Mouse (Mus musculus) fibroblast of lung, adult 2 months (primary cell): Measurements from ENCODE around the gene Mrpl28.
"Not testable (repeated sequence)": the region's sequence is repeated elsewhere in the genome, so short reads cannot be mapped to it uniquely, and the experiment has no call there.

ENCODE experiments used
- DNase-seq: peaks from one replicate; pipeline ENCODE4 v3.0.0-alpha.2; 2011; ENCODE audit warnings: low read depth

Mrpl28 gene

DNA sequence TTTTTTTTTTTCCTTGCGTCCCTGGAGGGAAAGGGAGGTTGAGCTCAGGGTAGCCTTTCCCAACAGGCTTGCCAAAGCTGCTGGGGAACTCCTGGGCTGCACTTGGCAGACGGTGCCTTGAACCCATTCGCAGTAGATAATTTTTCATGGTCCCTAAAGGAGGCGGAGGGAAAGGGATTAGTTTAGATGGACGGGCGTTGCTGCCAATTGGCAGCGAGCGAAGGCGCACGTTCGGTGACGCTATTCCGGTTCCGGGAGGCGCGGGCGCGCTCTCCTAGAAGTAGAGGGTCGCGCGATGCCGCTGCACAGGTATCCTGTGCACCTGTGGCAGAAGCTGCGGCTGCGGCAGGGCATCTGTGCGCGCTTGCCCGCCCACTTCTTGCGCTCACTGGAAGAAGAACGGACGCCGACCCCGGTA lies at the start of gene Mrpl28:
Mrpl28 (plus strand) TSS at position 234 of the 418 bp plus-strand sequence.
- peak; percentile 87 for DNase-seq

DNA sequence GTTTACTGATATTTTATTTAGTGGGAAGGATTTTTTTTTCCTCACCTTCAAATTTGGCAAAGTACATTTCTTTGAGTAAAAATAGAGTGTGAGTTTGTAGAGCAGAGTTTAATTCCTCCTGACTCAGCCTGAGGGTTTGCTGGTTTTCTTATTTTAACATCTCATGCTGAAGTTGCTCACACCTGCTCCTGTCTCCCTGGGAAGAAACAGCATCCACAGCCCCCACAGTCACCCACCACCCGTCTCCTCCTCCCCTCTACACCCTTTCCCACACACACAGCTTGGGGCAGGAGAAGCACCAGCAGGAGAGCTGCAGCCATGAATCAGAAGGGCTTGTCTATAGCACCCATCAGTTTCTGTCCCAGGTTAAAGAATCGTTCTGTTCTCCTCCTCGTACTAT lies 48.1 kb upstream of the Mrpl28 start:
- DNase-seq, result no peak

DNA sequence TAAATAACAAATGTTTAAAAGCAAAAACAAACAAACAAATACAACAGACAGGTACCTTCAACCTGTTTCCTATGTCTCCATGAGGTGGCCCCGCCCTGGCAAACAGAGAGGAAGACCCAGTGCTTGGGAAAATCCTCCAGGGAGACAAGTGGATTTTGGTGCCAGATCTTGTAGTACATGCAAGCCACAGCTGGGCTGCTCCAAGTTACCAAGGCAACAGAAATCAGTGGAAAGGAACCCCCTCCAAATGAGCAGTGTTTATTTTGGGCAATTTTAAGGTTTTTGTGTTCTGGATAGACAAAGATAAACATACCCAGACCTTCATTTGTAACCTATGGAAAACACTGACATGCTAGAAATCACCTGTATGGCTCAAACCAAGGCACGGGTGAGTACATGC lies 44.4 kb upstream of the Mrpl28 start:
- no peak for DNase-seq

DNA sequence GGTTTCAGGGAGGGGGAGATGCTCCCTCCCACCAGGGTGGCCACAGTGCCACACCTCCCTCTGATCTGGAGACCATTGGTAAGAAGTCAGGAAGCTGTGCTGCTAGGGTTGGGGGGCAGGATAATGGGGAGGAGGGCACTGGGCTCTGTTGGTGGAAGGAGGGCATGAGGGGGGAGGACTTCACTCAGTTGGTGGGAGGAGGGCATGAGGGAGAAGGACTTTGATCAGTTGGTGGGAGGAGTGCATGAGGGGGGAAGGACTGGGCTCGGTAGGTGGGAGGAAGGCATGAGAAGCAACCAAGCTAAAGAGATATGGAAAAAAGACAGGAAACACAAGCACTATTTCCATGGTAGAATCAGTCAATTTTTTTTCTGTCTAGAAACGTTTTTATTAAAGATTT lies 42.4 kb upstream of the Mrpl28 start:
- DNase-seq, result no peak

DNA sequence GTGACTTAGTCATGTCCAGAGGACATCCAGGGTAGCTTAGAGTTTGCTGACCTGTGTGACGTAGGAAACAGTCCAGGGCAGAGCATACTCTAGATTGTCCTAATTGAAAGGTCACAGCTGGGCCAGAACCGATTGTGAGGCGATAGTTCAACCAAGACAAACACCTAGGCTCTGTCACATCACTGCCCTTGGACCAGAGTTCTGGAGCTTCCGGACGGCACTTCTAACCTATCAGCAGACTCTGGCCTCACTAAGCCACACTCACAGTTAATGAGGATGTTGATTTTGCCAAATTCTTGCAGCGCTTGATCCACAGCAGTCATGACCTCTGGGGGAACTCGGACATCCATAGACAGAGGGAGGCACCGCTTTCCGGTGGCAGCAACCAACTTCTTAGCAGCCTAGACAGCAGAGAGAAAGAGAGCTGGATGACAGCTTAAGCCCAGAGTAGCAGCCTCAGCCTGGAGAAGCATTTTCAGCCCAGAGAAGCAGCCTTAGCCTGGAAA lies 36.2 kb upstream of the Mrpl28 start:
- DNase-seq, result no peak

DNA sequence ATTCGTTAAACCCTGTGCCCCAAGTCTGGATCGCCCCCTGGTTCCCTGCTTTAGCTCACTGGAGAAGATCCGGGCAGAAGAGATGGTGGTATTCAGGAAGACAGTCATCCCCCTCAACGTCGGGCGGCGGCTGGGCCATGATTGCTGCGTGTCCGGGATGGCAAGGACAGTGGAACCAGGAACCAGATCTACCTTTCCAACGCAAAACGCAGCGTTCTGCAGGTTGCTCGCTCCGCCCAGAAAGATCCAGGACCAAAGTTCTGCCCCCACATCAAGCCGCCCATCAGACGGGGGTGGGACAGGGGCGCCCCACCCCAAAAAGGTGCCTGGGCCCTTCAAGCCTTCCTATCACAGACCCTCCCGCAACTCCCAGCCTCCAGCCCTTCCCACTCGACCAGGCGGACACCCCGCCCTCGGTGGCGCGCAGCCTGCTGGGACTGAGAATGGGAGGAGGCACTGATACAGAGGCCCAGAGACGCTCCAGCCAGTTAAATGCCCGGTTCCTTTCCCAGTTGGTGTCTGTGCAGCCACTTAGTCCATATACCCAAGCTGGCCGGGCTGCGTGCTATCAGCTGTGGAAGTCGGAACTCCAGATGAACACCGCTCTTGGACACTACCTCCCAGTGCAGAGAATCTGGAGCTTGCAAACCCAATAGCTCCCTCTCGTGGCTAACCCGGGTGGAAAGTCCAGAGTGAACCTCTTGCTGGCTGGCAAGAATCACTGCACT lies 33.2 kb upstream of the Mrpl28 start, which contains the start of gene Decr2:
Decr2 (minus strand) TSS at position 433 of the 728 bp plus-strand sequence.
- DNase-seq, result peak; percentile 81

DNA sequence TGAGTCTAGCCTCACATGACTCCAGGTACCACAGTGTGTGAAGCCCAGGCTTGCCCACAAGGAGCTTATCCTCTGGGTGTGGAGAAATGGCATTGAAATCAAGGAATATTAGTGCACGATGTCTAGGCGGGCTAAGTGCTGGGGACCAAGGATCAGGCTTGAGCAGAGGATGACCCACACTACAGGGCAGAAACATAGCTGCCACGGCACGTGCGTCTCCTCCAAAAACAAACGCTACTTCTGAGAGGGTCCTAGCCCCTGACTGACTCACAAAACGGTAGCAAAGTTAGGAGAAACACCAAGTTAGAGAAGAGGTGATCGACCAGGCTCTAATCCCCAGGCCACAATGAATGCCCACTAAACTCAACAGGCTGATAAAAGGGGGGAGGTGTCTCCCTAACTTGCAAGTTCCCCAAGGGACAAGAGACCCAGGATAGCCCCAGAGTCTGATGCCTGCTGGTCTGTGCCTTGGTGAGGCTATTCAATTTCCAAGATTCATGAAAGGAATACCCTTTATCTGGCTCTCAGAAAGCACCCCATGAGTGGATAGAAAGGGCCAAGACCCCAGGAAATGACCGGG lies 28.7 kb upstream of the Mrpl28 start:
- no peak for DNase-seq

DNA sequence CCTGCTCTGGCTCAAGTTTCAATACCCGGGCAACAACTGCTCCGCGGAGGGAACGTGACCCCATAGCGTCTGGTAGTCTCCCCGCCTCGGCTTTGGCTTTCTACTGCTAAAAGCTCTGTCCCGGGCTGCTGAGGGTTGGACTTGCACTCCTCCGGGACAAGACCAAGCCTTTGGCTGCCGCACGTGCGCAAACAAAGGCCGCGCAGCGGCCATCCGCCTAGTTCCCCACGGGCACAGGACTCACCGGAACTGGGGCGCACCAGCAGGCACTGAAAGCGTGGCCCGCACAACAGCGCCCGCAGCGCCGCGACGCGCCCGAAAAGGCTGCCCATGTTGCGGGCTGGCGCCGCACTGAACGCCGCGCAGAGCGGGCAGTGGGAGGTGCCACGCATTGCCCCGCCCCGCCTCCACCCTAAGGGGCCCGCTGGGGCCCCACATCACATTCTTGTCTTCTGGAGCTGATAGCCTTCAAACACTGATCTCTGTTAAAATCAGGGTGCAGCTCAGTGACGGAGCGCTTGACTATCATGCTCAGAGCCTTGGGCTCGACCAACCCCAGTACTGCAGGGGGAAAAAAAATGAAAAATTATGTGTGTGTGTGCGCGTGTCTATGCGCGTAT lies 28.1 kb upstream of the Mrpl28 start, which contains the start of gene Nme4:
Nme4 (minus strand) TSS at position 482 of the 620 bp plus-strand sequence.
- DNase-seq, result no peak

DNA sequence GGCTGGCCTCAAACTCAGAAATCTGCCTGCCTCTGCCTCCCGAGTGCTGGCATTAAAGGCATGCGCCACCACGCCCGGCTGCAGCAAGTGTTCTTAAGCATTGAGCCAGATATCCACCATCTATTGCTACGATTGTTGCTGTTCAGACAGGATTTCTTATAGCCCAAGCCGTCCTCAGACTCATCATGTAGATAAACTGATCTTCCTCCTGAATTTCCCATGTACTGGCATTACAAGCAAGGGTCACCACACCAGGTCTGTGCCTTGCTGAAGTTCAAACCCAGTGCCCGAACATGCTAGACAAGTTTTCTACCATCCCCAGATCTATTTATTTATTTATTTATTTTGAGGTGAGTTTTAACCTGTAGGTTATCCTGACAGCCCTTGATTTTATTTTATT lies 24.8 kb upstream of the Mrpl28 start:
- no peak for DNase-seq

DNA sequence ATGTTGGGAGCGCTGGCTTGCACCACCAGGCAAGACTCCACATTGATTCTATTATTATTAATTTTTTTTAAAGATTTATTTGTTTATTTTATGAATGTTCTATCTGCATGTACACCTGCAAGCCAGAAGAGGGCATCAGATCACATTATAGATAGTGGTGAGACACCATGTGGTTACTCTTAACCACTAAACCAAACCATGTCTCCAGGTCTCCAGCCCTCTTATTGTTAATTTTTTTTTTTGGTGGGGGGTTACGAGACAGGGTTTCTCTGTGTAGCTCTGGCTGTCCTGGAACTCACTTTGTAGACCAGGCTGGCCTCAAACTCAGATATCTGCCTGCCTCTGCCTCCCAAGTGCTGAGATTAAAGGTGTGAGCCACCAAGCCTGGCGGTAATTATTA lies 24.0 kb upstream of the Mrpl28 start:
- DNase-seq, result not testable (repeated sequence)

DNA sequence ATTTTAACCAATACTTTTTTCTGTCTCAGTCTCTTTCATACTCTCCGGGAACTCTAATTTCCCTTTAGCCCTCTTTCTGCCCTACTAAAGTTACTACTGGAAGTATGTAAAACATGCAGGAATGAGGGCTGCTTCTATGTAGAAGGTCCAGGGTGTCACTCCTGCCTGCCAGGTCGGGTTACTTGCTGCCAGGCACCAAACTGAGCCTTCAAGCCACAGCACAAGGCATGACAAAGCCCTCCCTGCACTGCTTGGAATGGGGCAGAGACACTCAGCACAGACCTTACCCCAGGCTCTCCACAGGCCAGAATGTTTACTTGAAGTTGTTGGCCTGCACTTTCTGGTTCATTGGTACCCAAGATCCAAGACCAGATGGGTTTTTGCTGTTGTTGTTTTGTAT lies 23.1 kb upstream of the Mrpl28 start:
- DNase-seq, result no peak

DNA sequence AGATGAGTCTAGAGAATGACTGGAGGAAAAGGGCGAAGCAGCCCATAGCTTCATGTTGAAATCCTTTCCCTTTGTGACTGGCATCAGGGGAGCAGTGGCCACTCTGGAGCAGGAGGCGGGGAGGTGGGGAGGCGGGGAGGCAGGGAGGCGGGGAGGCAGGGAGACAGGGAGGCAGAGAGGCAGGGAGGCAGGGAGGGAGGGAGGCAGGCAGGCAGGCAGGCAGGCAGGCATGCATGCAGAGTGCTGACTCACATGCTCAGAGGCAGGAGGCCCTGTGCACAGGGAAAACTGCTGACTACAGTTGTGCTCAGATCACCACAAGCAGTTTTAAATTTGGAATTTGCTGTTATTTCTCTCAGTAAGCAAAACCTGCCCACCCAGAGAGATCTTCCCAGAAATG lies 21.8 kb upstream of the Mrpl28 start:
- no peak for DNase-seq

DNA sequence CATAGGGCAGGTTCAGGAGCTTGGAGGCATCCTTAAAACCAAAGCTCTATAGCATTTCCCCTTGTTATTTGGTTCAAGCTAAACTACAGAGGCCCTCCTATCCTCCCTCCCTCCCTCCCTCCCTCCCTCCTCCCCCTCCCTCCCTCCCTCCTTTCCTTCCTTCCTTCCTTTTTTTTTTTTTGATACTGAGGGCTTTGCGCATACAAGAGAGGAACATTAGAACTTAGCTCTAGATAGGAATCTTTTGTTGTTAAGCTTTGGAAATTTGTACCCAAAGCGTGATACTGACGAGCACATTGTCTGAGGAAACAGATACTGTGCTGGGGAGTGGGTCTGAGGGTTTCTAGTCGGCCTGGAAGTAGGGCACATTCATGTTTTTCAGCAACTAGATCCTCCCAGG lies 17.7 kb upstream of the Mrpl28 start:
- no peak for DNase-seq

DNA sequence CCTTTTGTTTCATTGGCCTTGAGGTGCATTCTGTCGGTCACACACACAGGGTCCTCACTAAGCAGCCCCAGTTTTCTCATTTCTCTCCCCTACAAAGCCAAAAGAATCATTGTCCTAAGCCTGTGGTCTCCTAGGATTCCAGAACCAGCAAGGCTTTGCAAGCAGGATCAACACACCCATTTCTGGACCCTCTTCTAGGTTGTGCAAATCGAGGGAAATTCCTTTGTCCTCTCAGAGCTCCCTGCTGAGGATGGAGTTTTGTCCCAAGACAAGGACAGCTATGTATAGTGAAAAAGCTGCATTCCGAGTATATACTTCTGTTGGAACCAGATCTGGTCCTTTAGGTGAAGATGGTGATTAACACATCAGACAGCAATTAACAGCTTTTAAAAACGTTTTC lies 13.1 kb upstream of the Mrpl28 start:
- DNase-seq, result no peak

DNA sequence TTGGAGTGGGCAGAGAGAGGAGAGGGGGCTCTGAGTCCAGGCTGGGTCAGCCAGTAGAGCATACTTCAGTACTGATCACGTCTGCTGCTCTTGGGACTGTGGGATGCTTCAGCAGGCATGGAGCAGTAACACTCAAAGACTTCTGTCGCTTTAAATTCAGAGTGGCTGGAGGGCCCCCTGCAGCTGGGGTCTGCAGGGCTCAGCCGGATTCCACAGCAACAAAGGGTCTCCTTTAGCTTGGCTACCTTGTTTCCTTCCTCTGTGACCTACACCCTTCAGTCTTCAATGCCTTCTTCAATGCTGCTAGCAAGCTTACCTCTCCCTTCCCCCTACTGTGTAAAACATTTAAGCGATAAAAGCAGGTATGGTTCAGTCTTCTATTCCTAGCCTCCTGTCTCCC lies 12.3 kb upstream of the Mrpl28 start:
- DNase-seq, result no peak

DNA sequence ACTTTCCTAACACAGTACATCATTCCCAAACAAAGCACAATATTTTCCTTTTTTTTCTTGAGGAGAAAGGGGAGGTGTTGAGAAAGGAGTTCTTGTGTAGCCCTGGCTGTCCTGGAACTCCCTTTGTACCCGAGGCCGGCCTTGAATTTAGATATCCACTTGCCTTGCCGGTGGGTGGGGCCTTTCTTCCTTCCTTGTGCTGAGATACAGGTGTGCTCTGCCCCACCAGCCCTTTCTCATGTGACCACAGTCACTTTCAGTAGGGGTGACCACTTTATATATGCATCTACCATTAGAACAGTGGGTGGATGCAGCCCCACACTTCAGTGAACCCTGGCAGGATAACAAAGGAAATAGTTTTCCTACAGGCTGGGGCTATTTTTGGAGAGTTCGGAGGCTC lies 11.6 kb upstream of the Mrpl28 start:
- no peak for DNase-seq

DNA sequence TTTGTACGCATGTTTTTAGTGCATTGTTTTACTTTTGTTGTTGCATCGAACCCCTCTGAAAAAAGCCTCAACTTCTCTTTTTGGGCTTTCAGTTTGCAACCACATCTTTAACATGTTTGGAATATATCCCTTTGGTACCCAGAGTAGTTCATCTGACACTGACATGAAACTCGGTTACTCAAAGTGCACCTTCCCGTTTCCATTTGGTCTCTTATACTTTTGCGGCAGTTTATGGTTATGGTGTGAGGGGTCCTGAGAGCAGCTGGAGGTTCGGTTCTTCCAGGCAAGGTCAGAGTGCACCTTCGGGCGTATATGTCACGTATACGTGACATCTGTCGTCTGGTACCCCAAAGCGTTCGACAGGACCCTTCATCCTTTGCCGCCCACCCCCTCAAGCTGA lies 10.5 kb upstream of the Mrpl28 start:
- no peak for DNase-seq

DNA sequence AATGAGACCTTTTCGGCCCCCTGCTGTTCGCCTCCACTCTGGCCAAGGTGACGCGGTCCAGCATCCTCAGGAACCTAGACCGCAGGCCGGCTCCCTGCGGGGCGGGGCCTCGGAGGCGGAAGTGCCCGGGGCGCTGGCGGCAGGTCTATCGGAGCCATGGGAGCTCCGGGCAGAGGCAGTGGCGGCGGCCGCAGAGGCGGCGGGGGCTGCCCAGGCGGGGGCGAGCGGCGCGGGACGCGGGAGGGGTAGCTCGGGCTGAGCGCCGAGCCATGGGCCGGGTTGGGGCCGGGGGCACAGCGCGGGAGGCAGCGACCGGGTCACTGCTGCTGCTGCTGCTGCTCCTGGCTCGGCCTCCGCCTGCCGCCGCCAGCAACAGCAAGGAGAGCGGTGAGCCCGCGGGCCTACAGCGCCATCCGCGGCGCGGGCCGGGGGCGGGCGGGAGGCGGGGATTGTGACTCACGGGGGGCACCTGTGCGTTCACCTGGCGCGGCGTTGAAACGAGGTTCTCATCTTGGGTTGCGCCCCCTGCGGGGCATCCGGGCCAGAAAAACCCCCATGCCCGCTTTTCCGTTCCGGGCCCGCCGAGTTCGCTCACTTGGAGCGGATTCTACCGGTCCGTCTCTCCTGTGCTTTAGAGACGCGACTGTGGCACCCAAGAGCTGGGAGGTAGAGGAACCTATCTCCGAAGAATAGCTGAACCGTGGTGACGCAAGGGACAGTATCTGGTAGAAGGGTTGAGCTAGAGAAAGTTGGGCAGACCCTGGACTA lies 9.9 kb upstream of the Mrpl28 start, which contains the start of gene Tmem8:
Tmem8 (plus strand) TSS at position 119 of the 768 bp plus-strand sequence.
- DNase-seq, result no peak

DNA sequence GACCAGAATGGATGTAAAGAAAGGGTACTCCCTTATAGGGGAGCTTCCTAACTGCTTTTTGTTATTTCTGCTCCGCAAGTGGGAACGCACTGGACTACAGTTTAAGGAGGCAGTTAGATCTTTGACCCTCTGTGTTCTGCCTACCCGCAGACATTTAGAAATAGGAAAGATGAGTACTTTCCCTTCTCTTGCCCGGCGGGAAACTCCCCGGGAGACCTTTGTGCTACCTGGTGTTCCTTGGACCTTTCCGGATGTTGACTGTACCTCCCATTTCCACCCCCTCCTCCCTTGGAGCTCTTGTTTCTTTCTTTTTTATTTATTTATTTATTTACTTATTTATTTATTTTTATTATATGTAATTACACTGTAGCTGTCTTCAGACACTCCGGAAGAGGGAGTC lies 9.2 kb upstream of the Mrpl28 start:
- no peak for DNase-seq

DNA sequence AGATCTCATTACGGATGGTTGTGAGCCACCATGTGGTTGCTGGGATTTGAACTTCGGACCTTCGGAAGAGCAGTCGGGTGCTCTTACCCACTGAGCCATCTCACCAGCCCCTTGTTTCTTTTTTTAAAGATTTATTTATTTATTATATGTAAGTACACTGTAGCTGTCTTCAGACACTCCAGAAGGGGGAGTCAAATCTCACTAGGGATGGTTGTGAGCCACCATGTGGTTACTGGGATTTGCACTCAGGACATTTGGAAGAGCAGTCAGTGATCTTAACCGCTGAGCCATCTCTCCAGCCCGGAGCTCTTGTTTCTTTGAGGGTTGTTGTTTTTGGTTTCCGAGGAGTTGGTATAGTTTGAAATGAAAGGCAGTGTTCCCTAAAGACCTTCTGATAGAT lies 8.8 kb upstream of the Mrpl28 start:
- not testable (repeated sequence) for DNase-seq

DNA sequence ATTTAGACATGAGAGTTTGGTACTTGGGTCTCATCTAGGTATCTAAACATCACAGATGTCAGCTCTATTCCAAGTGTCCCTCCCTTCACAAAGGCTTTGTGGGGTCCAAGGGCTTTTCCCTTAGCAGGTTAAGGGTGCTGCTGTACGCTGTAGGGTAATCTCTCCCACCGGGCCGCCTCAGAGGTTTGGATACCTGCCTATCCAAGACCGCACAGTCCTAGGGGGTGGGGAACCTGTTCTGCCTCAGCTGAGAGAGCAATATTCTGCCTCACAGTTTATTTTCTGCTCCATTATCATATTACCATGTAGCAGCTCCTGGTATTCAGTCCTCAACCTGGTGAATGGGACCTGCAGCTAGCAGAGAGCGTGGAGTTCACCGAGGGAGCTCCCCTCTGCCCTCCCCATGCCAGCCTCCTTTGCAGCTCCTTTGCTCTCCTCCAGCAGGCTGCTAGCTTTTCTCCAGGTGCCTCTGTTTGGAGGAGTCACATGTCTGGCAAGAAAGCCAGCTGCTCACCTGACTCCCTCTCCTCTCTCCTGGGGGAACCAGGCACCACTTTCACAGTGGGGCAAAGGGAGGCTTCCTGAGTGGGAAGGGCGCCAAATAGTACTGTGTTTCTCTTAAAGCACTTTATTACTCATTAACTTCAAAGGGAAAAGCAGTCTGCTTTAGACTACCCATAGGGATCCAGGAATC lies 7.9 kb upstream of the Mrpl28 start:
- DNase-seq, result no peak
